Mouse (Mus musculus) natural killer cell, adult 2 months (primary cell): ENCODE results near the gene Sult1a1.

Experiments used
- DNase-seq, 2 experiments: peaks; one replicate each; pipeline ENCODE4 v3.0.0; 2022; ENCODE audit warnings: low spot score in 2 of 2

The Sult1a1 gene

GRCm38 (mm10) chr7:126663646-126664045, 12.6 kb downstream of the Sult1a1 start:
- no peak for DNase-seq

- DNase-seq: no peak
Measured at GRCm38 (mm10) chr7:126659771-126660170, 16.5 kb downstream of the Sult1a1 start.

GRCm38 (mm10) chr7:126657522-126657921, 18.7 kb downstream of the Sult1a1 start:
- no peak for DNase-seq

- peak; percentile 59 for DNase-seq
Measured at GRCm38 (mm10) chr7:126655695-126656094, 20.5 kb downstream of the Sult1a1 start.

GRCm38 (mm10) chr7:126653991-126654390, 22.2 kb downstream of the Sult1a1 start:
- DNase-seq: no peak

- DNase-seq: no peak
Measured at GRCm38 (mm10) chr7:126650852-126651251, 25.4 kb downstream of the Sult1a1 start.

- peak; percentile 89 to 91 for DNase-seq
Measured at GRCm38 (mm10) chr7:126649231-126650051, 26.8 kb downstream of the Sult1a1 start, which contains the start of gene Sgf29. TSS of gene Sgf29 (plus strand) at chr7:126649309.

- DNase-seq: no peak
Measured at GRCm38 (mm10) chr7:126648486-126648885, 27.7 kb downstream of the Sult1a1 start.

- no peak for DNase-seq
Measured at GRCm38 (mm10) chr7:126645708-126646107, 30.5 kb downstream of the Sult1a1 start.

GRCm38 (mm10) chr7:126644914-126645313, 31.3 kb downstream of the Sult1a1 start:
- DNase-seq: no peak

- DNase-seq: no peak
Measured at GRCm38 (mm10) chr7:126644345-126644744, 31.9 kb downstream of the Sult1a1 start.

GRCm38 (mm10) chr7:126643244-126643617, 33.0 kb downstream of the Sult1a1 start:
- peak in 1 of 2 experiments; percentile 20 for DNase-seq

- no peak for DNase-seq
Measured at GRCm38 (mm10) chr7:126642545-126643243, 33.5 kb downstream of the Sult1a1 start.

- DNase-seq: peak; percentile 30 to 38
Measured at GRCm38 (mm10) chr7:126636733-126637520, 39.3 kb downstream of the Sult1a1 start.

GRCm38 (mm10) chr7:126635375-126635774, 40.9 kb downstream of the Sult1a1 start:
- no peak for DNase-seq

GRCm38 (mm10) chr7:126632478-126632877, 43.8 kb downstream of the Sult1a1 start:
- DNase-seq: no peak

- no peak for DNase-seq
Measured at GRCm38 (mm10) chr7:126630824-126631518, 45.3 kb downstream of the Sult1a1 start, which contains the start of gene Nupr1. TSS of gene Nupr1 (minus strand) at chr7:126630861.

- DNase-seq: no peak
Measured at GRCm38 (mm10) chr7:126629915-126630314, 46.3 kb downstream of the Sult1a1 start.

- DNase-seq: no peak
Measured at GRCm38 (mm10) chr7:126628111-126628510, 48.1 kb downstream of the Sult1a1 start.

- DNase-seq: no peak
Measured at GRCm38 (mm10) chr7:126625807-126626600, 50.2 kb downstream of the Sult1a1 start.

GRCm38 (mm10) chr7:126625369-126625768, 50.9 kb downstream of the Sult1a1 start:
- no peak for DNase-seq
